9 mouse cellular contexts compared by ENCODE assay signal in genomic region chr2:167958082-167958788, GRCm38 (mm10). TPM values are rescaled to one million over a fixed set of nuclear protein-coding genes. Genes with fewer than 3 reads are reported as not detected.
DNase-seq lines count a peak whose midpoint lies in the region; ATAC-seq and TF ChIP-seq lines count a peak whose summit lies in the region.
"Had no signal": no experiment of that assay in that cellular context is flagged by ENCODE, and none has a peak within 500 bp of the region (broad histone marks: within the 10 kb centered on the region; RNA-seq: fewer than 3 reads in every experiment).

No protein-coding gene starts in this region.

- 37% methylated on average over 5 of the region's 5 CpGs for WGBS in embryonic facial prominence, embryonic 14.5 days
- WGBS in intestine, embryonic 16.5 days = 43% methylated on average over 5 of the region's 5 CpGs

- DNase-seq in layer of hippocampus, adult 2 months (ENCODE audit: low spot score in 2 of 2) = no peak
- no peak for DNase-seq in layer of hippocampus, adult 9-10 months (ENCODE audit: low spot score)
- peak; percentile 59 for DNase-seq in adrenal gland, adult 2 months
- peak; percentile 50 for DNase-seq in embryonic facial prominence, embryonic 14.5 days (ENCODE audit: low spot score)
- no peak for DNase-seq in retina, postnatal 1 day
- DNase-seq in ovary, postnatal 14 days (ENCODE audit: low spot score) = no peak
- DNase-seq in layer of hippocampus, postnatal 10 days (ENCODE audit: low spot score in 2 of 2) = no peak

- H3K4me3 ChIP-seq in layer of hippocampus, adult 2 months = no peak overlapping the region
- no peak overlapping the region for H3K4me3 ChIP-seq in embryonic facial prominence, embryonic 14.5 days (ENCODE audit: low read depth, low read length)
- H3K4me3 ChIP-seq in intestine, embryonic 16.5 days (ENCODE audit: low read length) = no peak overlapping the region

- no peak for TF ChIP-seq CTCF in layer of hippocampus, adult 2 months (conservative IDR thresholded peaks at IDR 0.05)

- no peak overlapping the region for H3K9ac ChIP-seq in embryonic facial prominence, embryonic 14.5 days (ENCODE audit: low read depth, low read length)
- no peak overlapping the region for H3K9ac ChIP-seq in intestine, embryonic 16.5 days (ENCODE audit: low read depth, low read length)

- no peaks in the 10 kb centered on the region for H3K27me3 ChIP-seq in embryonic facial prominence, embryonic 14.5 days (replicated peaks; ENCODE audit: control insufficient read depth, insufficient read depth, low read length)
- no peaks in the 10 kb centered on the region for H3K27me3 ChIP-seq in intestine, embryonic 16.5 days (replicated peaks; ENCODE audit: control insufficient read depth, insufficient read depth, low read length)
- H3K27me3 ChIP-seq: Patski had no signal

- H3K4me2 ChIP-seq in embryonic facial prominence, embryonic 14.5 days (ENCODE audit: low read depth, low read length) = no peak overlapping the region
- H3K4me2 ChIP-seq in intestine, embryonic 16.5 days (ENCODE audit: low read depth, low read length) = no peak overlapping the region

- ATAC-seq in embryonic facial prominence, embryonic 14.5 days (ENCODE audit: low read depth) = no peak
- ATAC-seq in intestine, embryonic 16.5 days = no peak
- ATAC-seq: Patski had no signal

- H3K4me1 ChIP-seq in embryonic facial prominence, embryonic 14.5 days (ENCODE audit: control insufficient read depth, insufficient read depth, low read length) = peaks cover 7% of the 10 kb centered on the region
- H3K4me1 ChIP-seq in intestine, embryonic 16.5 days (ENCODE audit: control insufficient read depth, insufficient read depth, low read length) = peaks cover 31% of the 10 kb centered on the region

- 0 out of 2 replicates have a peak, but pooled peaks cover 4% of the 10 kb centered on the region for H3K36me3 ChIP-seq in embryonic facial prominence, embryonic 14.5 days (ENCODE audit: control insufficient read depth, insufficient read depth, low read length)
- no peaks in the 10 kb centered on the region for H3K36me3 ChIP-seq in intestine, embryonic 16.5 days (ENCODE audit: control insufficient read depth, insufficient read depth, low read length)

- peak overlapping the region; percentile 56 for H3K27ac ChIP-seq in layer of hippocampus, adult 2 months
- H3K27ac ChIP-seq in embryonic facial prominence, embryonic 14.5 days (replicated peaks; ENCODE audit: low read depth, low read length) = peak overlapping the region; percentile 33; the same call in 1 of the 2 replicates
- peak overlapping the region; percentile 47 for H3K27ac ChIP-seq in intestine, embryonic 16.5 days (ENCODE audit: low read length)

- no peaks in the 10 kb centered on the region for H3K9me3 ChIP-seq in embryonic facial prominence, embryonic 14.5 days (ENCODE audit: control insufficient read depth, low read length)
- no peaks in the 10 kb centered on the region for H3K9me3 ChIP-seq in intestine, embryonic 16.5 days (ENCODE audit: control insufficient read depth, low read length)

RNA-seq across cellular contexts. Expression of gene Ptpn1, which starts 26.4 kb away (rescaled TPM):
- 10 to 100 TPM; 56.3 to 64.4 TPM for total RNA-seq in layer of hippocampus, adult 2 months (2021)
- 10 to 100 TPM; 55.1 to 71.3 TPM for total RNA-seq in adrenal gland, adult 2 months (2021)
- polyA plus RNA-seq in adrenal gland, adult 2 months (2012; rRNA removed) = 52.3 and 57.9 TPM in 2 replicates
- polyA plus RNA-seq in embryonic facial prominence, embryonic 14.5 days (2014; fragmentation: Nextera tagmentation; extraction: Ambion mirVana) = 49.4 and 49.7 TPM in 2 replicates
- polyA plus RNA-seq in intestine, embryonic 16.5 days (2015; fragmentation: Nextera tagmentation; extraction: Ambion mirVana) = 37.7 and 45.5 TPM in 2 replicates
- 10 to 100 TPM; 71.1 to 73.0 TPM for total RNA-seq in layer of hippocampus, postnatal 10 days (2021)

RNA-seq across cellular contexts. Expression of gene Ripor3, which starts 52.2 kb away (rescaled TPM):
- total RNA-seq in layer of hippocampus, adult 2 months (2021) = under 1 TPM; 0.29 to 0.31 TPM
- 1 to 10 TPM; 1.7 to 3.0 TPM for total RNA-seq in adrenal gland, adult 2 months (2021)
- polyA plus RNA-seq in adrenal gland, adult 2 months (2012; rRNA removed) = 3.5 and 4.0 TPM in 2 replicates
- 4.1 and 5.9 TPM in 2 replicates for polyA plus RNA-seq in embryonic facial prominence, embryonic 14.5 days (2014; fragmentation: Nextera tagmentation; extraction: Ambion mirVana)
- polyA plus RNA-seq in intestine, embryonic 16.5 days (2015; fragmentation: Nextera tagmentation; extraction: Ambion mirVana) = 2.7 and 3.1 TPM in 2 replicates
- total RNA-seq in layer of hippocampus, postnatal 10 days (2021) = under 1 TPM; 0.43 to 0.62 TPM

Comparison
In these comparisons a context has a peak if more than half of its experiments do, and no peak if none do; other contexts are left out.
1. DNase-seq: peak in adrenal gland, adult 2 months (single experiment) and embryonic facial prominence, embryonic 14.5 days (single experiment); none in layer of hippocampus, adult 2 months (0 of 2), layer of hippocampus, adult 9-10 months (single experiment), retina, postnatal 1 day (single experiment), ovary, postnatal 14 days (single experiment) and layer of hippocampus, postnatal 10 days (0 of 2).
2. Peak in every context shown above with its lines, with median percentiles within 50 percentile points of each other: H3K27ac ChIP-seq.